Mouse (Mus musculus) cerebellum, adult 11-12 months (tissue): ENCODE results near the gene Lmo3.

Source experiments
- DNase-seq: peaks from one replicate; pipeline ENCODE4 v3.0.0; 2022

Lmo3 gene

GRCm38 (mm10) chr6:138581734-138582505, at the start of gene Lmo3:
Gene Lmo3, minus strand, starts transcription at chr6:138581968.
- DNase-seq = no peak

GRCm38 (mm10) chr6:138620786-138621185, 39.0 kb upstream of the Lmo3 start:
- DNase-seq = no peak

- no peak for DNase-seq
These were observed 36.6 kb upstream of the Lmo3 start for GRCm38 (mm10) chr6:138618396-138618795.

GRCm38 (mm10) chr6:138597016-138597415, 15.2 kb upstream of the Lmo3 start:
- no peak for DNase-seq

GRCm38 (mm10) chr6:138595991-138596698, 14.4 kb upstream of the Lmo3 start:
- no peak for DNase-seq

GRCm38 (mm10) chr6:138583314-138583713, 1.5 kb upstream of the Lmo3 start:
- DNase-seq = no peak

- no peak for DNase-seq
These were observed 785 bp upstream of the Lmo3 start for GRCm38 (mm10) chr6:138582506-138583000.

- DNase-seq = no peak
These were observed 1.2 kb downstream of the Lmo3 start for GRCm38 (mm10) chr6:138580491-138581076.

- DNase-seq = no peak
These were observed 18.4 kb downstream of the Lmo3 start for GRCm38 (mm10) chr6:138563416-138563815.

GRCm38 (mm10) chr6:138552144-138552543, 29.6 kb downstream of the Lmo3 start:
- no peak for DNase-seq

- no peak for DNase-seq
These were observed 46.9 kb downstream of the Lmo3 start for GRCm38 (mm10) chr6:138534879-138535278.

- DNase-seq = no peak
These were observed 75.1 kb downstream of the Lmo3 start for GRCm38 (mm10) chr6:138506642-138507041.

- DNase-seq = no peak
These were observed 77.8 kb downstream of the Lmo3 start for GRCm38 (mm10) chr6:138503946-138504345.

GRCm38 (mm10) chr6:138482834-138483233, 98.9 kb downstream of the Lmo3 start:
- DNase-seq = no peak

GRCm38 (mm10) chr6:138477611-138478010, 104.2 kb downstream of the Lmo3 start:
- peak; percentile 3 for DNase-seq

GRCm38 (mm10) chr6:138469204-138469603, 112.6 kb downstream of the Lmo3 start:
- DNase-seq = no peak

GRCm38 (mm10) chr6:138444515-138445048, 137.2 kb downstream of the Lmo3 start:
- no peak for DNase-seq

GRCm38 (mm10) chr6:138437351-138437750, 144.4 kb downstream of the Lmo3 start:
- DNase-seq = no peak

GRCm38 (mm10) chr6:138436813-138437212, 145.0 kb downstream of the Lmo3 start:
- no peak for DNase-seq

- DNase-seq = no peak
These were observed 154.4 kb downstream of the Lmo3 start for GRCm38 (mm10) chr6:138427394-138427793.

GRCm38 (mm10) chr6:138426894-138427293, 154.9 kb downstream of the Lmo3 start:
- no peak for DNase-seq

GRCm38 (mm10) chr6:138424514-138425225, 157.1 kb downstream of the Lmo3 start:
- no peak for DNase-seq
